Mouse (Mus musculus) ES-Bruce4 (cell line): Measurements from ENCODE around the gene Ssbp3.

Experiments used
- CTCF ChIP-seq: IDR thresholded peaks from one replicate; pipeline ENCODE4 v1.8.1; 2011; ENCODE audit warnings: low read depth, low read length
- EP300 ChIP-seq: IDR thresholded peaks from 2 replicates; pipeline ENCODE4 v1.6.1; 2011; ENCODE audit warnings: low read depth, low read length; ENCODE audit not compliant: insufficient read depth
- POLR2A ChIP-seq: IDR thresholded peaks from one replicate; pipeline ENCODE4 v1.8.1; 2011; ENCODE audit warnings: low read length; ENCODE audit not compliant: insufficient read depth

GRCm38 (mm10) chr4:107024899-107025298, 114.4 kb downstream of the Ssbp3 start:
- TF ChIP-seq POLR2A (no peak), CTCF (no peak), EP300 (no peak)
